Mouse (Mus musculus): ENCODE results near the gene Gm20388.

The Gm20388 gene

DNA sequence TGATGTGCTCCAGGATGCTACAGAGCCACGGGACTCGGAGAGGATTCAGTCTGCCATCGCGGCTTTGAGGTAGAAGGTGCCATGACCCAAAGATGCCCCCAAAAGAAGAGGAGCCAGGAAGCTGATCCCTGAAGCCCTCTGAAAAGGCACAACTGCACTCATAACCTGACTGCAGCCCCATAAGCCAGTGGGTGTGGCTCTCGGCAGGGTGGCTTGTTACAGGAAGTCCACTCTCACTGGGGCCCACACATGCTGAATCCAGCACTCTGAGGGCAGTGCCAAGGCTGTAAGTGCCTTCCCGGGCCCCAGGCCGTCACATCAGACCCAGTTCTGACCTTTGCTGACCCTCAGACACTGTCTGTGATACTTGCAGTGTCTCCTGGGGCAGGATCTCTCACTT is 2601.8 kb downstream of the Gm20388 start:
- no peak for DNase-seq

DNA sequence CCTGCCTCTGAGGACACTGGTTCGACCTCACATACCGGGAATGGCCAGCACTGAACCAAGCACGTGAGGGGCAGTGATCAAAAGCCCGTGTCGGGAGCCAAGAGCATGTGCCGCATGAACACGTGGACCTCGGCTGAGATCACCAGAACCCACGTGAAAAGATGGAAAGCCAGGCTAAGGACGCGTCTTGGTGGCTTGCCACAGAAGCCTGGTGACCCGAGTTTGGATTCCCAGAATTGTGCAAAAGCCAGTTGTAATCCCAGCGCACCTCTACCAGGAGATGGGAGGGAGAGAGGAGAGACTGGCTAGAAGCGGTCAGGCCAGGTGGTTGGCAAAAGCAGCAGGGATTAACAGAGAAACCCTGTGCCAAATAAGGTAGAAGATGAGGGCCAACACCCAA is 2605.1 kb downstream of the Gm20388 start:
- no peak for DNase-seq

DNA sequence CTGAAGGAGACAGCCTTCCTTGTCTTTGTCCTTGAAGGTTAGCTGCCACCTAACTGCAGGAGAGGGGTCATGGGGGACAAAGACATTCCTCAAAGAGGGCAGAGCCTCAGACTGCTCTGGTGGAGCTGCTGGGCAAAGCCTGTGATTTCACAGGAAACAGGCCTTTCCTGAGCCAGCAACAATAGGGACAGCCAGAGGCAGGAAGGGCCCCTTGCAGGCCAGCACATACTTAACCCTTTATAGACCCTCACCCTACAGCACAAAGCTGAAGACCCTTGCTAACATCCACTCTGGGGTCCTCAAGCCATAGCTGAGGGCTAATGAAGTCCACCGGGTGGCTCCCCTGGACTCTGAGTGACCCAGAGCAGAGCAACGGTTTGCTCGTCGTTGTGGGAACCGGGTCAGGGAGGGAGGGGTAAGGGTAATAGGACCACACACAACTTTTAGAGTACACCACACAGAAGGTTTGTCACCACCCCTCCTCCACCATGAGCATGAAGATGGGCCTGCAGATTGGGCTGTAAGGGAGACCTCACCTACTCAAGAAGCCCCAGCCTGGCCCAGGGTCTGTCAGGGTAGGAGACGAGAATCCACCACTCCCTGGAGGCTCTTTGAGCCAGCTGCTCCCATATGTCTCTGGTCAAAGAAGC is 2607.0 kb downstream of the Gm20388 start:
- DNase-seq, result no peak

DNA sequence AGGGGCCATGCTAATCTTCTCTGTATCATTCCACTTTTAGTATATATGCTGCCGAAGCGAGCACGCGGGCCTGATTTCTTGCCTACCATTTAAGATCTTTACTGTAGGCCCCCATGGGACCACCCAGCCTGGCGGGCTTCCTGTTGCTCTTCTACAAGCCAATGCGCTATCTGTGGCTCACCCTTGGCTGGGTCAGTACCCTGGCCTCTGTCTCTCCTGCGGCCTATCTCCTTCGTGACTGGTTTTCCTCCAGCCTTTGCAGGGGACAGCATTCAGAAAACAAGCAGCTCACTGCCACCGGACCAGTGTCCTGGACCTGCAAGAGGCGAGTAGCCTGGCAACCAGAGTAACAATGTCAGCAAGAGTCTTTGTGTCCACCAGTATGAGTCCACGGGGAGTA is 2610.0 kb downstream of the Gm20388 start:
- no peak for DNase-seq

DNA sequence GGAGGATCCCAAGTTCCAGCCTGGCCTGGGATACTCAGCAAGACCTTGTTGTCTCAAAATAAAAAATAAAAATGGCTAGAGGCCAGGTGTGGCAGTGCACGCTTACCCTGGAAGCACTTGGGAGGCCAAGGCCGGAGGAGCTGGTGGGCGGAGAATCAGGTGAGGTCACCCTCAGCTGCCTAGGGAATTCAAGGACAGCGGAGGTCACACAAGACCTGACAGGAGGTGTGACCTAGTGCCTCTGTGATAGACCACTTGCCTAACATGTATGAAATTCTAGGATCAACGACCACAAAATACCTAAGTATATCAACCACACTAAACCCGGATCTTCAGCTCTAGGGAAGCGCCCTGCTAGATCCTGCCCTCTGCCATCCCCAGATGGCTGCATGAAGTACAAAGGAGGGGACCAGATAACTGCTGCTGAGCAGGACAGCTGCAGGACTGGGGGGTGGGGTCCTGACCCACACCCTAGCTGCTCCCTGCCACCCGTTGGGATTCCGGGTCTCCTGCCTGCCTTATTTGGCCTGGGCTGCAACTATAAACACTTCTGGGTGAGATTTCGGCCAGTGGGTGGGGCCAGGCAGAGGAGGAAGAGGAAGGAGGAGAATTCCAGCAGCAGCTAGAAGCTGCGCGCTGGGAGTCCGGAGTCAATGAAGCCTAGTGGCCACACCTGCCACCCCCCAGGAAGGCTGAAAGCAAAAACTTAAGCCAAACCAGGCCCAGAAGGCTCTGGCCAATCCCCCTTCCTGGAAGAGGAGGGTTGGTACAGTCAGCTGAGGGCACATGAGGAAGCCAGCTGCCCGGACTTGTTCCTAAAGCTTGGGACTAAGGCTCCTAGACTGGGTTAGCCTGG is 2612.4 kb downstream of the Gm20388 start:
- no peak for DNase-seq

DNA sequence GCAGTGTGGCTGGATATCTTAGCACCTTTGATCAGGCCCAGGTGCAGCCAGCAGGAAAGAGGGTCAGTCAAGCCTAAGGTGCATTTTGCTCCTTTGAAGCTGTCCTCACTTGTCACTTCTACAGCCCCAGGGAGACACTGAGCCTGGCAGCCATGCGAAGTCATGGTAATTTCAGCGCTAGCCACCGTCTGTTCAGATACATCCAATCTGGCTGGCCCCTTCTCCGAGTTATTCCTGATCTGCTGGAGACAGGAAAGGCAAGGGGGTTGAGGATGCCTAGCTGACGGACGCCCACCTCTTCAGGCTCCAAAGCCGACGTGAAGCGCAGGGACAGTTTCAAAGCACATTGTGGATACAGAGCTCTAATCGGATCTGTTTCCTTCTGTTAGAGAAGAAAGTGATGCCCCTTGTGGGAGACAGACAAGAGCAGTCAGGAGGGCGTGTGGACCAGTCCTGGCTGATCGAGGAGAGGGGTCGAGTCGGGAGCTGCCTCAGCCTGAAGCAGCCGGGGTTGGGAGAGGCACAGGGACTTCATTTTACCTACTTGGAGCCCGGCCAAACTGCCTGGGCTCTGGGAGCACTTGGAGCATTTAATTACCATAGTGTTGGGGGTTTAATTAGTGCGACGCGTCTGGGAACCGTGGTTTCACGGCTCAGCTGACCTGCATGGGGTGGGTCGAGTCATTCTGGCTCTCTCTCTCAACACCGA is 2613.2 kb downstream of the Gm20388 start:
- no peak for DNase-seq

DNA sequence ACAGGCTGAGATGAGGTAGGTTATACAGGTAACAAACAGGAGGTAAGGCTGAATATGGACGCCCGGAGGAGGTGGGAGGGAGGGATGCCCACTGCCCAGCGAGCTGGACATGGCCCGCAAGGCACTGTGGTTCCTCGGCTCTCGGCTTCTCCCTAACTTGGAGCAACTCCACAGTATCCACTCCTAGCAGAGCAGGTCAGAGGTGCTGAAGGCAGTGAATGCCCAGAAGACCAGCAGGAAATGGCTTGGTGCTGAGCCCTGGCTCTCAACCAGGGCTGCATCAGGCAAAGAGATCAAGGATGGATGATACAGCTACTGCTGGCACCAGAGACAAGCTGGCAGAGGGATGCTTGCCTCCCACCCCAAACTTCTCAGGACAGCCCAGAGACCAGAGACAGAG is 2613.9 kb downstream of the Gm20388 start:
- no peak for DNase-seq

DNA sequence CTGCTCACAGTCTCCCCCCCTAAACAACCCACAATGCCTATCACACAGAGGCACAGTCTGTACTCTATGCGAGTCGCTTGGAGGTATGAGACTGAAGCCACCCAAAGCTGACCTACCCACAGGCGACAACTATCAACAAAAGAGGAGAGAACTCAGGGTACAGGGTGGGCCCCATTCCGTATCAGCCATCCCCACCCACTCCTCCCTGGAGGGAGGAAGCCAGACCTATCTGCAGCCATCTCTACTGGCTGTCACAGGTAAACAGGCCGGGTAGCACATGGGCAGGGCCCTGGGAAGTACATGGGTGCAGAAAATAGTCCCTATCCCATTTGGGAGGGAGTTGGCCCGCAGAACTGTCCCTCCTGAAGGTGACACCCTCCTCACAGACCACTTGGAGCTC is 2614.4 kb downstream of the Gm20388 start:
- no peak for DNase-seq

DNA sequence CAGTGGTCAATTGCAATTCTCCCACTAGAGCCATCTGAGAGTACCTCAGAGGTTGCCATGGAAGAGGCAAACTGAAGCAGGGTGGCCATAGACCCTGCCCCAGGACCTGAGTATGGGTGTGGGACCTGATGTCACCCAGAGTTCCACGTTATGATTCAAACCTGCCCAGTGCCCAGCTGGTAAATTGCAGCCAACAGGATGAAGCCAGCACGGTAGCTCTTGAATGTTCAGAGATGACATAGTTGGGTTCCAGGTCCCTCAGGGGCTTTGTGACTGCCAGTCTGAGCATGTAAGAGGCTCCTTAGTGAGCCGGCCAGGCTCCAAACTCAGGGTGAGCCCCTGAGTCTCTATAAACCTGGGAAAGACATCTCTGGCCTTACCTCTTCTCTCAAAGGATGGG is 2615.4 kb downstream of the Gm20388 start:
- DNase-seq, result no peak

DNA sequence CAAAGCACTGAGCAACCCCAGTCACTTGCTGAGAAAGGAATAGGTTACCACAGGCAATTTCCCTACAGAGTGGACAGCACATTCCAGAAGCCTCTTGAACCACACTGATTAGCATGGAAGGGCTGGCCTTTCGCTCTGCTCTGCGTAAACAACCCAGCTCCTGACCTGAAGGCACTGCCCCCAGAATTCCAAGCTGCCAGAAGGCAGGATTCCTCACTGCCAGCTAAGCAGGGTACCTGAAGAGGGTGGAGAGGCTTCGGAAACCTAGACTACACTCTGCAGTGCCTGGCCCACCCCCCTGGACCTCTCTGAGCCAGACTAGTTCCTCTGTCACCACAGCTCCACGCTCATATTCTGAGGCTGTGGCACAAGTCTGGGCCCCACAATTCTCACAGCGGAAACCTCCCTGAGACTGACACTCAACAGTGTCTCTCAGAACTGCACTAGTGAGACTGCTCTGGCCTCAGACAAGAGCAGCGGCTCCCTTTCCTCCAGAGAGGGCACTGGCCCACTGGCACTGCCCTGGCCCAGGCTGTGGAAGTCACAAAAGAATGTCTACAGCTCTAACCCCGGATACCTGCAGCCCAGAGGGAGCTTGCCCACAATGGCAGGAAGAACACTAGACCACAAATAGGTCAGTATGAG is 2616.0 kb downstream of the Gm20388 start:
- no peak for DNase-seq

DNA sequence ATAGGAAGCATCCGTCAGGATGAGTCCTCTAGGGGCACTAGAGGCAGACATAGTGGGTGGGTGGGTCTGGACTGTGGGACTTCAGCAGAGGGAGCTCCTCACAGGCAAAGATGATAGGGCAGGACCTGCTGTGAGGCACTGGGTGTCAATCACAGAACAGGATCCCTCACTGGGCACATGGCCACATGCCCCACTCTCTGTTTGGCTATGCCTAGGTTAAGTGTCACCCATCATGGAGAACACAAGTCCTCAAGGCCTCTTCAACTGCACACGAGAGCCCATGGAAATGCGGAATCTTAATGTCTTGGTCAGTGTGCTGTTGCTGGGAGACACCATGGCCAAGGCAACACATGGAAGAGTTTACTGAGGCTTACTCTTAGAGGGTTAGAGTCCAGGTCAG is 2617.3 kb downstream of the Gm20388 start:
- DNase-seq, result no peak

DNA sequence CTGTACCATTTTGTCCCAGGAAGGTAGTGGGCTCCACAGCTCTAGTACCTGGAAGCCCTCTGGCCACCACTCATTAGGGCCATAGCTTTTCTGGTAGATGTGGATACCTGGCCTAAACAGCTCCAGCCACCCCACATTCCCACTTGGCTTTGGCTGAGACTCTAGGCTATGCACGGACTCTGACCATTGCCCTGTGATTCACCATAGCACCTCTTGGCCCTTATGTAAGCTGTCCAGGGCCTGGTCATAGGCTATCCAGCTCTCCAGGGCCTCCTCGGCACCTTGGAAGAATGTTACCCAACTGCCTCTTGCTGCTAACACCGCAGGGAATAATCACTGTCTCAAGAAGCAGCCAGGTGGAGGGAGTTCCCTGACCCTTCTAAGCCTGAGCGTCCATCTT is 2618.5 kb downstream of the Gm20388 start:
- no peak for DNase-seq

DNA sequence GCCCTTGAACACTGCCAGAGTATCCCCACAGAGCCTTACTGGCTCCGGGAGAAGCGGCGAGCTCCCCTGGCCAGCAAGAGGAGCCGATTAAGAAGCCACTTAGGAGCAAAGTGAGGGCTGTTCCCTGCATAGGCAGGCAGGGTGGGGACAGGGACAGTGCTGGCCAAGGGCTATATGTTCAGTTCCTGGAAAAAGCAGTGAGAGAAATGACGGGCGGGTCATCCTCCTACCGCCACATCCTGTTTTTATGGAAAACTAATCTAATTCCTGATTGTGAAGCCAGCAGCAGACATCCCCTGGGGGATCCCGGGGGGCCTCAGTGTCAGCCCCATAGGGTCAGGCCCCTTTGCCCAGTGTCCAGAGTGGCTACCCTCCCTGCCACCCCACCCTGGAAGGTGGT is 2620.7 kb downstream of the Gm20388 start:
- no peak for DNase-seq

DNA sequence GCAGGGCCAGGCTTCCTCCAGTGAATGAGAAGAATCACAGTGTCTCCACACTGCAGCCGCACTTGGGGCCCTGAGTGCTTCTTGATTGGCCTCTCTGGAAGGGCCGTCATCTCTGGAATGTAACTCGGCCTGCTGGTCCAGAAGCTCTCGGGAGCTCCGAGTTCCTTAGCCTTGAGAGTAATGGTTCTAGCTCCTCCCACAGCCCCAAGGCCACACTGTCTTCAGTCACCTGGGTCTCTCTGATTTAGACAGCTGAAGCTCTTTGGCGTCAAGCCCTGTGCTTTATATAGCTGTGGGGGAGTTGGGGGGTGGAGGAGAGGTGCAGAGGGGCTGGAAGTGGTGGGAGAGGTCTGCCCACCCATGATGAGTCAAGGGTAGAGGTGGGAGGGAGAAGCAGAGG is 2626.4 kb downstream of the Gm20388 start:
- no peak for DNase-seq

DNA sequence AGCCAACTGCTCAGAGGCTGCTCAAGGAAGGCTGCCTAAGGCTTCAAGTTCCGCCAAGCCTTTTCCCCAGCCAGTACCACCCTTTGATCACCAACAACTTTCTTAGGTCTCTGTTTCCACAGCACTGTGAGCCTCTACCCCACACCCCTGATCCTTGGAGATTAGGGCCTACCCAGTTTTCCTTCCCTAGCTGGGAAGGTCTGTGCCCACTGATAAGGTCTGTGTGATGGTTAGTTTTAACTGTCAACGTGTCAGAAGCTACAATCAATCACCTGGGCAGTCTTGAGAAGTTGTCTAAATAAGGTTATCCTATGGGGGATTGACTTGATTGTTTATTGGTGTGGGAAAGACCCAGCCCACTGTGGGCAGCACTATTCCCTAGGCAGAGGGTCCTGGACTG is 2627.2 kb downstream of the Gm20388 start:
- DNase-seq, result no peak

DNA sequence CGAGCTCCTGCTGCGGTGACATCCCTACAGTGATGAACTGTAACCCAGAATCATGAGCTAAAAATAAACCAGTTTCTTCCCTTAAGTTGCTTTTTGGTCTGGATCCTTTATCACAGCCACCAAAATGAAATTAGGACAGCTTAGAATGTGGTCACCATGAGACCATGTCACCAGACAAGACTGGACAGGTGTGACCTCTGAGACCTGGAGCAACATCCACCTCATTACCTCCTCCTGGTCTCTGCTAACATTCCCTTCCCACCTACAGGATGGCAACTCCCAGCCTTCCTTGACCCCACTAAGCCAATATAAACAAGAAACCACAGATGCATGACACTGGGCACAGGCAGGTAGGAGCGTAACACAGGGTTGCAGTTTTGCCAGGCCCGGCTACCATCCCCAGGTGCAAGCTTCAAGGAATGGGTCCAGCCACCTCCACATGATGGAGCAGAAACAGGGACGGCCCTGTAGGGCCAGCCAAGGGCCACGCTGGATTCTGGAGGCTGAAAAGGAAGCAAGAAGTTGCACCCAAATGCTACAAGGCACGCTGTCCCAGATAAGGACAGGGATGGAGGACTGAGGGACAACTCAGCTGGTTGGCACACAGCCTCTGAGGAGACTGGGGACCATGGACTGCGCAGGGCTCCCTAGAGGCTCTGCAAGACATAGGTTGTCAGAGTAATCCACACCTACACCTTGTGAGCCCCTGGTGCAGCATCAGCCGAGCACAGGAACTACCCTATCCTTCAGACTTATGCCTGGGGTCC is 2627.9 kb downstream of the Gm20388 start:
- DNase-seq, result no peak

DNA sequence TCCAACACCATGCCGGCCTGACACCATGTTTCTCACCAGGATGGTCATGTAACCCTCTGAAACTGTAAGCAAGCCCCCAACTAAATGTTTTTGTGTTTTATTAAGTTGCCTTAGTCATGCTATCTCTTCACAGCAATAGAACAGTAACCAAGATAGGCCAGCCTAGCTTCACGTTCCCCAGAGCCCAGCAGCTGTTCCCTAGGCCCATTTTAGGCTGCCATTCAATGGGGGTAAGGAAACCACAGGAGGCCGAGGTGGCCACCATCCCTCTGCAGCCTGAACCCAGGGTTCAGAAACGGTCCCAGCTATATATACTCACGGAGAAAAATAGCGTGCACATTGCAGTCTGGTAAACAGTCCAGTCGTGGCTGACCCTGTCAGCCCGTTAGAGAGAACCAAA is 2633.5 kb downstream of the Gm20388 start:
- DNase-seq, result no peak

DNA sequence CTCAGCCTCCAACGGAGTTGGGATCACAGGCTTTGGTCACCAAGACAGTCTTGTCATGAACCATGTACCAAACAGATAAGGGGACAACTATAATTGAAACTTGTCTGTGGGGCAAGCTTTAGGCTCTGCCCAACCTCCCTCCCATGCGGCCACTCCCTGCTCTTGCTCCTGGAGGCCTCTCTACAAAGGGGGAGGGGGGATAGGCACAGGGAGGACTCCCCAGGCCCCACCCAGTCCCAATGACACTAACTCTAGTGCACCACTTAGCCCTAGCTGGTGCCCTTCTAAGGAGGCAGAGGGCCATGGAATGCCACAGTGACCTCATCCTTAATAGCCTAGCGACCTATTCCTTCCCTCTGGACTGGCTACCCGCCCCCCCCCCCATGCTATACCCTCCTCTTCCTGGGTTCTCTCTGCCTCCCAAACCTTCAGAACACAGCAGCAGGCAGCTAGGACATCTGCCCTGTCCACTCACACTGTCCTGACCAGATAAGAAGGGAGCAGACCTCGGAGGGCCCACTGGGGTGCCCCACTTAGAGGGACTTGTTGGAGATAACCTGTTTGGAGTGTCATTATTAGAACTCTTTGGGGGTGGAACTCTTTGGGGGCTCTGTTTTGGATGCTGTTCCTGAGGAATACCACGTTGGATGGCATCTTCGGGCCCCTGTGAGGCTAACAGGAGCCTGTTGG is 2635.6 kb downstream of the Gm20388 start:
- no peak for DNase-seq

DNA sequence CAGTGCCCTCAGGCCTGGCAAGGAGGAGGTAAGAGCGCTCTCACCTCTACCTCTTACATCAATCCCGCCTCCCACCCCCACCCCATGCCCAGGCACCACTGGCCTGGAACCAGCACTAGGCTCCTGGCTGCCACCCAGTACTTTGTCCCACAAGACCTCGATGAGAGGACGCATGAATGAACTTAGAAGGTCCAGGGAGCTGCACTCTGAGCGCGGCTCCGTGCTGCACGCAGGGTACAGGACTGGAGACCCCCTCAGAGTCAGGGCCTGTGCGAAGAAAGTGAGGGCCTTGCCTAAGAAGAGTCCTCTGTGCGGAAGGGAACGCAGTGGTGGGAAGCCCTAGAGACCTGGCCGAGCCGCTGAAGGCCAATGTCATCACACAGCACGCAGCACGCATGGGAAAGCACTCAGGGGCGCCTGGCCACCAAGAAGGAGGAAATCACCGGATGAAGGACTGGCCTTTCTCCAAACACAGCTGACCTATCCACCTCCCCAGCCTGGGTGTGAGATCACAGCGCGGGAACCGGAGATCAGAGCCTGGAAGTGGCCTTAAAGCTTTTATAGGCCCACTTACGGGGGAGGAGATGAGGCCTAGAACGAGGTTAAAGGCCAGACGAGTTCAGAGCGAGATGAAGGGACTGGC is 2636.3 kb downstream of the Gm20388 start:
- no peak for DNase-seq

DNA sequence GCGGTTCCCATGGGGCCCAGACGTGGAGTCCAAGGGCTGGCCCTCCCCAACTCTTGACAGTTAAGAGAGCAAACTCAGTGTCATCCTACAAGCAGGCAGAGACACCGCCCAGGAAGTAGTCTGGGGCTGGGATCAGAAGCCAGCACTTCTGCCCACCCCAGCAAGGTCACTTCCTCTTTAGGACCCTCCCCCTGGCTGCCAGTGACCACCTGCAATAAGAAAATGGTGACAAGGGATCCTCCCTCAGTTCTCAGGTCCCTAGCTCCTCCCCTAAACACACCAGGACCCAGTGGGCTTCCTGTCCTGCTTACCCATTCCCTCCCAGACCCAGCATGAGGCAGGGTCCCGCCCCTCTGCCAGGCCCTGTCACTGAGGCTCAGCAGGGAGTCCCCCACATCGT is 2637.2 kb downstream of the Gm20388 start:
- DNase-seq, result peak in 1 of 2 experiments; percentile 56

DNA sequence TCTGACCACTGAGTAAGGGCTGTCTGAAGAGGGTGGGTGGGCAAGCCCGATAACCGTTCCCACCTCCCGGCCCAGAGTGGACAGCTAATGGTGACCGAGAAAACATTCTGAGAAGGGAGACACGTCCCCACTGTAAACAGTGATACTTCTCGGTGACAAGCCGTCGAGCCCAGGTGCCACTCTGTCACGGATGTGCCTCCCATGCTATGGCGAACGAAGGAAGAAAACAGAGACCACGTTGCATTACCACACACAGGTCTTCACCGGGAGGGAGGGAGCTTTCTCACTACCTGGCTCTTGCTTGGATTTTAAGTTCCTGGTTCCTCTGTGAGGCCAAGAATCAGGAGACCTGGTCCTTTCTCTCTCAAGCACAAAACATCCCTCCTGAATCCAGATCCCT is 2637.7 kb downstream of the Gm20388 start:
- DNase-seq, result no peak
